Mouse (Mus musculus) A20 (cell line): ENCODE measurements around the gene Desi1.

Source experiments
- DNase-seq: peaks from one replicate; pipeline ENCODE4 v3.0.0-alpha.2; 2011; ENCODE audit warnings: low read depth, low spot score

The Desi1 gene

DNA sequence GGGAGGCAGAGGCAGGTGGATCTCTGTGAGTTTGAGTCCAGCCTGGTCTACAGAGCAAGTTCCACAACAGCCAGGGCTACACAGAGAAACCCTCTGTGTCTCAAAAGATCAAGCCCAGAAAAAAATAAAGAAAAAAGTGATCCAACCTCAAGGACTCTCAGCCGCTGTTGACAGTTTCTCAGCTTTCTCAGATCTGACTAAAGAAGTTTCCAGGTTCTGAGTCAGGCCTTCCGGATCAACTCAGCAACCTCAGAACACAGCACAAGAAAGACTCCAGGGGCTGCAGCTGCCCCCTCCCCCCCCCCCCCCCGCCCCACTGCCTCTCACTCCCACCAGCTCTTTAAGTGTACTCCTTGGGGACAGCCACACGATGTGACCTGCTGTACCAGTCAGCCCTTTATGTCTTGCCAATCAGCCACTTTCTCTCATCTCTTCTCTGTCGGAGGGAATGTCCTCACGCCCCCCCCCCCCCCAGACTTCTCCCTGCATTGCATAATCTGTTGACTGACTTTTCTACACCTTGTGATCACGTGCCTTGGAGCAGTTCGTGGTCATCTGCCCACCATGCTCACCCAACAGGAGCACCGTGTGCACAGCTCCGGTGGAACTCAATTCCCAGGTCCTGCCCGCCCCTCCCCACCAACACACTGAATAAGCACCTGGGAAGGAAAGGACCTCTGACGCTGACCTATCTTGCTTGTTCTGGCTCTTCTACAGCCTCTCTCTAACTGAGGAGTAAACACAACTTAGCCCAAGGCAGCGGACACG is 67.4 kb downstream of the Desi1 start:
- no peak for DNase-seq

- DNase-seq, result no peak
Observed at GRCm38 (mm10) chr15:81964980-81965545, 68.6 kb downstream of the Desi1 start.

DNA sequence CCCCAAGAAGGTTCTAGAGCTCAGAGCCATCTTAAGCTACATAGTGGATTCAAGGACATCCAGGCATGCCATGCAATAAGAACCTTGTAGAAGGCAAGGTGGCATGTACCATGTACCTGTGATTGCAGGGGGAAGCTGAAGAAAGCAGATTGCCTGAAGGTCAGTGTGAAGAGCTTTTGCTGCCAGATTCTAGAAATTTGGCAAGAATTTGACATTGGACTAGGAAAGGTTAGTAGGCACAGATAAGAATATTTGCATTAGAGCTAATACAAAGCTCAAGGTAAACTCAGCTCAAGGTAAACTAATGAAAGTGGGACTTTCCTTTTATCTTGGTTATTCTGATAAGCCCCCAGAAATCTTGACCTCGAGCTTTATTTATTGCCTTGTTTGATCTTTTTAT is 69.4 kb downstream of the Desi1 start:
- no peak for DNase-seq

DNA sequence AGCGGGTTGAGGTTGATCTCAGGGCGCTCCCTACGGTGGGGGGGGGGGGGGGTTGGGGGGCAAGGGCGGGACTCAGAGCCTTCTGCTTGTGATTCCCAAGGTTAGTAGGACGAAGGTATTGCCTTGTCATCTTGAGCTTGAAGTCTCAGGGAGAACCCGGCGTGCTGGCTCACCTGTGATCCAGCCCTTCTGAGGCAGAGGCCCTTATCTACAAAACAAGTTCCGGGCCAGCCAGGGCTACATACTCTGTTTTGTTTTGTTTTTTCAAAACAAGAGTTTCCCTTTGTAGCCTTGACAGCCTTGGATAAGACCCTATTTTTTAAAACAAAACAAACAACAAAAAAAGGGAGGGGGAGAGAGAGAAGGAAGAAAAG is 72.6 kb downstream of the Desi1 start:
- no peak for DNase-seq

DNA sequence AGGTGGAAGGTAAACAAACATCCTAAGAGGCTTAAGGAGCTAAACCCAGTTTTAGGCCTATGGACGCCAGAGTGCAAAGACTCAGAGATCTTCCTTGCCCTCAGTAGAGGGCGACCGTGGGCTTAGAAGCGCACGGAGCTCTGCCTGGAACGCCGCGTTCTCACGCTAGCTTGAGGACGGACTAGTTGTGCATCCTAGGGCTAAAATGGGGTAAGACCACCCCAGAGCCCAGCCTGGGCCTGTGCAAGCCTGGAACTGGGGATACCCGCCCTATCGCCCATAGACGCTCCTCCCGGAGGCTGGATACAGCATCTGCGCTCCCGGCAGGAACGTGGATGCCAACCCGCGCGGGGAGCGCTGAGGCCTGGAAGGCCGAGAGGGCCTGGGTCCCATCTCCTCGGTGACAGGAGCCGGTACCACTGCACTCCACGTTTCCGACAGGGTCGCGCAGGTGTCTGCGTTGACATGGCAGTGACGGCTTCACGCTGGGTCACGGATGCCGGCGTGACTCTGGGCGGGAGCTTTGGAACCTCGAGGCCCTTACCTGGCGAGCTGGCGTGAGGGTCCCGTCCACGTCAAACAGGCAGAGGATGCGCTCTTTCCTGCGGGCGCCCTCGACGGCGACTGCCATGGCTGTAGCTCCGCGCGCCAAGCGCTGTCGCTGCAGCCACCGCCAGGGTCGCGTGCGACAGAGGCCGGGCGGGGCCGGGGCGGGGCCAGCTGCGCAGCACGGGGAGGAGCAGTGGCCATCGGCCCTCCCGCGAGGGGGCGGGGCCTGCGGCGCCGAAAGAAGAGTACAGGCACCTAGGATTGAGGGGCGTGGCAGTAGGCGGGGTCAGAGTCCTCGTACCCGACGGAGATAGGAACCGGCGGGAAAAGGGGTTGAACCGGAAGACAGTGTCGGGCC is 73.2 kb downstream of the Desi1 start, which contains the start of gene Pmm1:
Gene Pmm1 (minus strand): TSS at position 760 of the 907 bp plus-strand sequence.
- peak; percentile 99 for DNase-seq

GRCm38 (mm10) chr15:81958906-81959305 is 74.8 kb downstream of the Desi1 start:
- DNase-seq, result no peak

- DNase-seq, result no peak
Observed at GRCm38 (mm10) chr15:81957598-81957997, 76.1 kb downstream of the Desi1 start.

DNA sequence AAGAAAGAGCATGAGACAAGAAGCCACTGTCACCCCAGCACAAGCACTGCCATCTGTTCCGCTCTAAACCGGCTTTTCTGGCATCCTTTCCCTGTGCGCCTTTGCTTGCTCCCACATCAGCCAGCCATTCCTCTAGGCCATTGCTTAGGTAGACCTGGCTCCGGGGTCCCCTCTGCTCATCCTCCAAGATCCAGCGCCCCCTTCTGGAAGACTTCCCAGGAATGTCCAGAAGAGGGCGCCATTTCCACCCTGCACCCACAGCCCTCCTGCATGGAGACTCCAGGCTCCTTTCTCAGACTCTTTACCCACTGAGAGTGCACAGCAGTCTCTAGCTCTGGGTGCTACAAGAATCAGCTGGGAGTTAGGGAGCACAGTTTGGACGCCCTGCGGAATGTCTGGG is 77.2 kb downstream of the Desi1 start:
- peak; percentile 63 for DNase-seq

GRCm38 (mm10) chr15:81955414-81955813 is 78.2 kb downstream of the Desi1 start:
- no peak for DNase-seq

GRCm38 (mm10) chr15:81954716-81955115 is 78.9 kb downstream of the Desi1 start:
- no peak for DNase-seq

GRCm38 (mm10) chr15:81954151-81954583 is 79.5 kb downstream of the Desi1 start:
- DNase-seq, result no peak

DNA sequence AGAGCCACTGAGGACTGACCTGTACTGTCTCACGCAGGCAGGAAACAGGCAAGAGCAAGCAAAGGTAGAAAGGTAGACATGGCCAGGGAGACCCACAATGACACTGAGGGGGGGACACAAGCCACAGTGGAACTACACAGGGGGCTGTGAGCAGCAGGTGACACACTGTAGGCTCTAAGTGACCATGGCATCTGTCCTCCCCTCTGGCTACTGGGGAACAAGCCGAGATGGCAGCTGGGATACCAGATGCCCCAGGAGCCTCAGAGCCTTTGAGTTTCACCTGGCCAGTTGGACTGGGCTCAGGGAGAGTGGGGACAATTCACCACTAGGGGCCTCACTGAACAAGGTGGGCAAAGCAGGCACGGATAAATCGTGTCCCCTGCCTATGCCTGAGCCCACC is 81.4 kb downstream of the Desi1 start:
- DNase-seq, result no peak

GRCm38 (mm10) chr15:81951159-81951558 is 82.5 kb downstream of the Desi1 start:
- DNase-seq, result no peak

DNA sequence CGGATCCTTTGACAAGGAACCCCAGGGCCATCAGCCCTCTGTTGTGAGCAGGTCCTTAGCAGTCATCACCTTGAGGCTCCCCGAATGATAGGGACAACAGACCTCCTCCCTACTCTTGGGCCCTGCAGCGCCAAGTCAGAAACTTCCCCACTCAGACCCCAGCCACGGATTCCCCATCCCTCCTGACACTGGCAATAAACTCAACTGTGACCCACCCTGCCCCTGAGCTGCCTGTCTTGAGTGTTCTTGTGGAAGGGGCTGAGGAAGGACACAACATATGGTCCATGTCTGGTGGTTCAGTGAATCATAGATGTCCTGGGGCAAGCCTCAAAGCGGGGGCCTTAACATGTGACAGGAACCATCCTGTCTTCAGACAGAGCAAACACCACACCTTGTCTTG is 82.9 kb downstream of the Desi1 start:
- DNase-seq, result no peak

GRCm38 (mm10) chr15:81949476-81950131 is 84.1 kb downstream of the Desi1 start:
- DNase-seq, result no peak

DNA sequence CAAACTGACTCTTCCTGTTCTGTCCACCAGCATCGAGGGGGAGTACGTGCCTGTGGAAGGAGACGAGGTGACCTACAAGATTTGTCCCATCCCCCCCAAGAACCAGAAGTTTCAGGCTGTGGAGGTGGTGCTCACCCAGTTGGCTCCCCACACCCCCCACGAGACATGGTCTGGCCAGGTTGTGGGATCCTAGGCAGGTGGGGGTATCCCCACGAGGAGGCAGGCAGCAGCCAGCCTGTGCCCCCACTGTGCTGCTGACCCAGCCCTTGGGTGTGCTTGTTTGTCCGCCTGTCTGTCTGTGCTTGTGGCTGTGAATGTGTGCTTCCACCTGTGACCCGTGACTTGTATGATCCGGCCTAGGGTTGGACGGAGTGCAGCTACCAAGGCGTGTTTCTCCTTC is 84.6 kb downstream of the Desi1 start:
- DNase-seq, result no peak

DNA sequence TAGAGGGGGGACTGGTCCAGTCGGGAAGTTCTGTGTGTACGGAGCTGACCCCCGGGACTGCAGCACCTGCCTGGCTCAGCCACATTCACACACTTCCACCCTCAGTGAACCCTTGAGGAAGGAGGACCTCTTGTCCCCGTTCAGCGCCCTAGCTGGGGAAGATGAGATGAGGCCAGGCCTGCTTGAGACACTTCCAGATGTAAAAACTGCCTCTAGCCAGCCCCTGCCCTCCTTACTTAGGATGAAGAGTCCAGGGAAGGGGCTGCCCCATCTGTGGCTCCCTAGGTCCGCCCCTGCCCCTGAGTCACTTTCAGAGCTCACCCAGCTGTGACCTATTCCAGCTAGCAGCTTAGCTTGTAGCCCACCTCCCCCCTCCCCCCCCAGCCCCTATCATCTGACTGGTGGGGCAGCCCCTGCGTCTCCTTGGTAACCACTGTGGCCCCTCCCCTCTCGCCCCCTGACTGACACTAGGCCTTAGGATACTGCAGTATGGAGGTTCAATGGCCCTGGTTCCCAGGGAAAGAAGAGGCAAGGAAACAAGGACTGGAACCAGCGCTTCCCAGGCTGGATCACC is 90.4 kb downstream of the Desi1 start:
- peak; percentile 29 for DNase-seq
